29 mouse cellular contexts compared by ENCODE assay signal in genomic region chr8:64916793-64917192, GRCm38 (mm10). TPM values are rescaled to one million over a fixed set of nuclear protein-coding genes. Genes with fewer than 3 reads are reported as not detected.
A peak's percentile ranks its signal among the peaks of the same experiment; 100 is the strongest.
DNase-seq lines count a peak whose midpoint lies in the region; ATAC-seq lines count a peak whose summit lies in the region.
"Had no signal": no experiment of that assay in that cellular context is flagged by ENCODE, and none has a peak within 500 bp of the region (broad histone marks: within the 10 kb centered on the region; RNA-seq: fewer than 3 reads in every experiment).

No protein-coding gene starts in this region.

- no peaks in the 10 kb centered on the region for H3K9me3 ChIP-seq in kidney, embryonic 14.5 days (ENCODE audit: control insufficient read depth, low read length)
- H3K9me3 ChIP-seq in neural tube, embryonic 11.5 days (ENCODE audit: control insufficient read depth, low read length) = no peaks in the 10 kb centered on the region
- no peaks in the 10 kb centered on the region for H3K9me3 ChIP-seq in neural tube, embryonic 12.5 days
- H3K9me3 ChIP-seq: forebrain, embryonic 13.5 days; limb, embryonic 10.5 days; limb, embryonic 15.5 days; liver, embryonic 13.5 days; megakaryocyte, embryonic 14.5 days; midbrain, embryonic 12.5 days had no signal

- 0 out of 2 replicates have a peak, but pooled peaks cover 3% of the 10 kb centered on the region for H3K4me1 ChIP-seq in kidney, embryonic 14.5 days (ENCODE audit: control insufficient read depth, insufficient read depth, low read length)
- no peaks in the 10 kb centered on the region for H3K4me1 ChIP-seq in neural tube, embryonic 11.5 days (ENCODE audit: control insufficient read depth, insufficient read depth, low read length)
- no peaks in the 10 kb centered on the region for H3K4me1 ChIP-seq in neural tube, embryonic 12.5 days
- H3K4me1 ChIP-seq: limb, embryonic 15.5 days; liver, embryonic 13.5 days had no signal

- no peak for DNase-seq in kidney, adult 11 months
- DNase-seq in neural tube, embryonic 11.5 days (ENCODE audit: low spot score) = no peak
- no peak for DNase-seq in neural tube, embryonic 10.5 days (ENCODE audit: extremely low spot score, low spot score)
- no peak for DNase-seq in embryo, embryonic 11 days
- DNase-seq: B cell, adult 2 months; cerebellum, adult 2 months; cerebellum, postnatal 14 days; gastrocnemius, adult 2 months; gastrocnemius, postnatal 36 days; heart, adult 18-20 months; heart, postnatal 36 days; kidney, adult 18-20 months; layer of hippocampus, adult 9-11 months; liver, embryonic 13.5 days; lung, adult 18-20 months; lung, postnatal 4 days; right cerebral cortex, adult 18-20 months; spleen, adult 18-20 months; thymus, postnatal 25 days had no signal

- no peak overlapping the region for H3K9ac ChIP-seq in kidney, embryonic 14.5 days (ENCODE audit: low read depth, low read length)
- no peak overlapping the region for H3K9ac ChIP-seq in neural tube, embryonic 11.5 days (ENCODE audit: low read length)
- no peak overlapping the region for H3K9ac ChIP-seq in neural tube, embryonic 12.5 days
- H3K9ac ChIP-seq: forebrain, embryonic 13.5 days; limb, embryonic 15.5 days; liver, embryonic 13.5 days; midbrain, embryonic 12.5 days had no signal

- no peak overlapping the region for H3K4me3 ChIP-seq in kidney, embryonic 14.5 days (ENCODE audit: low read length)
- H3K4me3 ChIP-seq in neural tube, embryonic 11.5 days (ENCODE audit: low read depth, low read length) = no peak overlapping the region
- H3K4me3 ChIP-seq in neural tube, embryonic 12.5 days = no peak overlapping the region
- H3K4me3 ChIP-seq: forebrain, embryonic 13.5 days; gastrocnemius, adult 2 months; limb, embryonic 10.5 days; limb, embryonic 15.5 days; liver, embryonic 13.5 days; megakaryocyte, embryonic 14.5 days; midbrain, embryonic 12.5 days had no signal

- ATAC-seq in kidney, embryonic 14.5 days (ENCODE audit: low FRiP score, low TSS enrichment) = 0 out of 2 replicates have a peak, but pooled peaks have one; percentile 18
- ATAC-seq in neural tube, embryonic 11.5 days (ENCODE audit: insufficient read depth, low FRiP score, low TSS enrichment) = peak; percentile 43; the same call in 1 of the 2 replicates
- ATAC-seq in neural tube, embryonic 12.5 days (ENCODE audit: low FRiP score, low read depth) = peak; percentile 38; the same call in 1 of the 2 replicates
- ATAC-seq in inflammation-experienced regulatory T-cells, adult 6 months = no peak
- ATAC-seq: forebrain, embryonic 13.5 days; lung, postnatal 0 days had no signal

- H3K4me2 ChIP-seq in kidney, embryonic 14.5 days (replicated peaks; ENCODE audit: low read depth, low read length) = no peak overlapping the region
- no peak overlapping the region for H3K4me2 ChIP-seq in neural tube, embryonic 11.5 days (ENCODE audit: low read depth)
- no peak overlapping the region for H3K4me2 ChIP-seq in neural tube, embryonic 12.5 days (replicated peaks)
- H3K4me2 ChIP-seq: forebrain, embryonic 13.5 days; heart, embryonic 11.5 days; limb, embryonic 15.5 days; liver, embryonic 13.5 days; midbrain, embryonic 12.5 days had no signal

- H3K36me3 ChIP-seq in kidney, embryonic 14.5 days (ENCODE audit: control insufficient read depth, insufficient read depth, low read length) = no peaks in the 10 kb centered on the region
- no peaks in the 10 kb centered on the region for H3K36me3 ChIP-seq in neural tube, embryonic 11.5 days (ENCODE audit: control insufficient read depth, insufficient read depth, low read length)
- H3K36me3 ChIP-seq in neural tube, embryonic 12.5 days = no peaks in the 10 kb centered on the region
- H3K36me3 ChIP-seq: limb, embryonic 10.5 days; limb, embryonic 15.5 days; liver, embryonic 13.5 days; midbrain, embryonic 12.5 days had no signal

- 51% methylated on average over 5 of the region's 5 CpGs for WGBS in kidney, embryonic 14.5 days
- WGBS in neural tube, embryonic 11.5 days = 82% methylated on average over 5 of the region's 5 CpGs
- WGBS in neural tube, embryonic 12.5 days = 68% methylated on average over 5 of the region's 5 CpGs

- no peak overlapping the region for H3K27ac ChIP-seq in kidney, embryonic 14.5 days (ENCODE audit: low read depth, low read length)
- H3K27ac ChIP-seq in neural tube, embryonic 11.5 days (ENCODE audit: low read depth, low read length) = no peak overlapping the region
- no peak overlapping the region for H3K27ac ChIP-seq in neural tube, embryonic 12.5 days
- H3K27ac ChIP-seq: forebrain, embryonic 13.5 days; gastrocnemius, adult 2 months; limb, embryonic 10.5 days; limb, embryonic 15.5 days; liver, embryonic 13.5 days; midbrain, embryonic 12.5 days had no signal

- no peaks in the 10 kb centered on the region for H3K27me3 ChIP-seq in kidney, embryonic 14.5 days (ENCODE audit: control insufficient read depth, insufficient read depth, low read length)
- no peaks in the 10 kb centered on the region for H3K27me3 ChIP-seq in neural tube, embryonic 11.5 days (ENCODE audit: control insufficient read depth, insufficient read depth, low read length)
- no peaks in the 10 kb centered on the region for H3K27me3 ChIP-seq in neural tube, embryonic 12.5 days (replicated peaks)
- H3K27me3 ChIP-seq: forebrain, embryonic 13.5 days; limb, embryonic 15.5 days; liver, embryonic 13.5 days; megakaryocyte, embryonic 14.5 days; midbrain, embryonic 12.5 days had no signal

RNA-seq across cellular contexts. Expression of gene Tmem192, which starts 30.2 kb away (rescaled TPM):
- 30.1 and 31.1 TPM in 2 replicates for polyA plus RNA-seq in kidney, embryonic 14.5 days (2014; fragmentation: Nextera tagmentation; extraction: Ambion mirVana)
- polyA plus RNA-seq in neural tube, embryonic 11.5 days (2014; fragmentation: Nextera tagmentation; extraction: Ambion mirVana) = 19.4 and 21.8 TPM in 2 replicates
- 20.0 TPM in 2 replicates for polyA plus RNA-seq in neural tube, embryonic 12.5 days (2016; fragmentation: Nextera tagmentation; extraction: Ambion mirVana)
- polyA plus RNA-seq in inflammation-experienced regulatory T-cells, adult 6 months (2017; shearing (Covaris generic)) = 10 to 100 TPM; 28.5 to 50.5 (median 48.8) TPM
